Mouse (Mus musculus) embryo, embryonic 11 days (tissue): ENCODE data around the gene Nos1ap.

Experiments
- DNase-seq: peaks from one replicate; pipeline ENCODE4 v3.0.0-alpha.2; 2015

Nos1ap gene

DNA sequence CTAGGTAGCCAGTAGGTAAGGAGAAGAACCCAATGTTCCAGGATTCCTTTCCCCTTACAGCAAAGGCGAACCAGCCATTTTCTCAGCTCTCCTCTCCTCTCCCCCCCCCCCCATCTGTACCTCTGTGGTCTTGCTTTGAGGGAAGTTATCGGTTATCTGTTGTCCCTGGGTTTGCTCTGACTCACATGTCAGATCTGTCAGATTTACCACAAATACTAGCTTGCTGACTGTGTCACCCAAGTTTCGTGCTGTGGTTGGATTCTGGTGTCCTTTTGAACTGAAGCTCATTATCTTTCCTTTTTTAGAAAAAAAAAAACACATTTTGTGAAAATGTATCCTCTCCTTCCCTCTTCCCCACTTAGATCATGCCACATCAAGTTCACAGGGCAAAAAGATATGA is 50.2 kb downstream of the Nos1ap start:
- no peak for DNase-seq

DNA sequence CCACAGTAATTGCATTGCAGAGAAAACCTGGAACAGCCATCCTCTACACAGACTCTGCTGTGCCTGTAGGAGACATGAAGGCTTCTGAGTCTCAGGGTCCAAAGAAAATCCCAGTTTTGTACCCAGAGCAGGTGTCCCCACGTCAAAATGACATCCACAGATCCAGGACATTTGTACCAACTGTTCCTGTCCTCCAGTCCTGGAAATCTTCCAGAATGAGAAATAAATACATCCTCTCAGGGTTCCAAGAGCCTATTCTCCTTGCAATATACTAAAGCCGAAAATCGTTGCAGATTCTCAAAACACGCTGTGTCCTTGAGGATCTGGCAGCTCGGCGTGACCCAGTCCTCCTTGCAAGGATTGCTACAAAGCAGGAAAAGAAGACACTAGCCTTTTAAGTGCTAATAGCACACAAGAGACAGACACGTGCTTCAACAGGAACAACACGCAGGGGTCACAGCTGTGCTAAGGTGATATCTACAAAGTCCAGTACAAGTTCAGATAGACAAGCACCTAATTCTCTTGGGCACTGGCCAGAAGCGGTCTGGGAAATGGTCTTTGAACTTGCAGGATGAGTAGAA is 51.1 kb downstream of the Nos1ap start:
- no peak for DNase-seq

DNA sequence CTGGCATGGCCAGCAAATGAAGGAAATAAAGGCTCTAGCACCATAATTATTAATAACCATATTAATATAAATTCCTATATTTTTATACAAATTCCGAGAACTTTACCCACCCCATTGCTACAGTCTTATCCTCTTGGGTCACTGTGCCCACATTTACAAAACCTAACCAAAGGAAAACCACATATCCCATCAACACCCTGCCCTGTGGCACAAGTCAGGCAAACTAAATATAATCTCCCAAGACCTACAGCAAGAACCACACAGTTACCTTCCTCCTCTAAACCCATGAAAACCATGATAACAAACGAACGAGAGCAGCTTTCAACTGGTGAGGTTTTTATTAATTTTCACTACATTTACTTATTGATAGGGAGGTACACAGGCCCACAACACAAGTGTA is 53.3 kb downstream of the Nos1ap start:
- DNase-seq = no peak

DNA sequence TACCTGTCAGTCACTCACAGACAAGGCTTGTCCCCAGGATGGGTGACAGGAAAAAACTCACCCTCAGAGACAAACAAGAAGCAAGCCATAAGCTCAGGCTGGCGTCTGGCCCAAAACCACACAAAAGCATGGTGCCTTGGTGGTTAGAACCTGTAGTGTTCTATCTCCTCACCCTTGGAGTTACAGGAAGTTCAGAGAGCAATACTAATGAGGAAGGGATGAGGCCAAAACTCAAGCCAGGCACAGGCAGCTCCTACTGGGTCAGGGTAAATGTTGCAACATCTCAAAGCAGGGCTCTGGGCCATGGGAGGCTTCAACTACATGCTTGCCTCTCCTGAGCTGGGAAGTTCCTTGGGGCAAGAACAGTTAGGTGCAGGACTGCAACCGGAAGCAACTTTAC is 54.4 kb downstream of the Nos1ap start:
- no peak for DNase-seq

DNA sequence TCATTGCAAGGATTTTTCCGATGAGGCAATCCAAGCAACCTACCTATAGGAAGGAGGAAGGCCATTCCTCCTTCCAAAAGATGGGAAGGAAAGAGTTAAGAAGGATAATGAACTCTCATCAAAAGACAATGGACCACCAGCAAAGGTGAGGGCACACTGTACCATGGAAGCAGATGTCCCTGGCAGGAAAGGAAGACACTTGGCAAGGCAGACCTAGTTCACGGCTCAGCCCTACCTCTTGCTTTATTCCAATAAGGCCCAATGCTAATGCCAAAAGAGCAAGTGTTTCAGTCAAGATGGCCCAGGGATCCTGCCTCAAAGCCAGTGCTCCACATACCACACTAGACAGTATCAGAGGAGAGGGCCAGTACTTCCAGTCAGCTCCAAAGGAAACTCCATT is 58.4 kb downstream of the Nos1ap start:
- no peak for DNase-seq

DNA sequence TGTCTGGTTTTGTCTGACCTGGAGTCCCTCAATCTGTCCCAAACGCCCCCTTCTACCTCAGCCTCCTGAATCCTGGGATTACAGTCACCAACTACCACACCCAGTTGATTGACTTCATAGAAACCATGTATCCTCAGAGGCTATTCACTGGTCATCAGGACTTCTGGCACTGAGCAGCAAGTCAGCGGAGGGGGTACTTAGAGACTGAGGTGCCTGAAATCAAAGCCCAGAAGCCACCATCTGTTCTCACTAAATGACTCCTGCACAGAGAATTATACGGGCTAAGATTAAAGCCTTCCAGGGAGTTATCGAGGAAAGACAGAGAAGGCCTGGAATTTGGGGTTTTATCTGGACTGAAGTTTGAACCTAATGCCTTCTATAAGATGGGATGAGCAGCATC is 59.2 kb downstream of the Nos1ap start:
- no peak for DNase-seq

DNA sequence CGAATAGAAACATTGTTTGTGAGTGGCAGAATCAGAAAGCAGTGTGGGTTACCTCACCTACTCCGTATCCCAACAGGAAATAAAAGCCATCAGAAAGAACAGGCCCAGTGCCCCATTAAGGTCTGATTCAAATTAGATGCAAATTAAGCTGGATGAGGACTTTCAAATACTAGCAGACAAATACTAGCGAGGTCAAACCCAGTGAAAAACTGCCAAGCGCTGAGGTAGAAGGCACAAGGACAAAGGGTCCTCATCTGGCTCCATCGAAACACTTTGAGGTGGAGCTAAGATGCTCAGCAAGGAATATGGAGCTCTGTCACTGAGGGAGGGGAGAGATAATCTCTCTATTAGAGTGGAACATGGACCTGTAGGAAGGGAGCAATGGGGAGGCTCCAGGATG is 66.8 kb downstream of the Nos1ap start:
- DNase-seq = no peak

DNA sequence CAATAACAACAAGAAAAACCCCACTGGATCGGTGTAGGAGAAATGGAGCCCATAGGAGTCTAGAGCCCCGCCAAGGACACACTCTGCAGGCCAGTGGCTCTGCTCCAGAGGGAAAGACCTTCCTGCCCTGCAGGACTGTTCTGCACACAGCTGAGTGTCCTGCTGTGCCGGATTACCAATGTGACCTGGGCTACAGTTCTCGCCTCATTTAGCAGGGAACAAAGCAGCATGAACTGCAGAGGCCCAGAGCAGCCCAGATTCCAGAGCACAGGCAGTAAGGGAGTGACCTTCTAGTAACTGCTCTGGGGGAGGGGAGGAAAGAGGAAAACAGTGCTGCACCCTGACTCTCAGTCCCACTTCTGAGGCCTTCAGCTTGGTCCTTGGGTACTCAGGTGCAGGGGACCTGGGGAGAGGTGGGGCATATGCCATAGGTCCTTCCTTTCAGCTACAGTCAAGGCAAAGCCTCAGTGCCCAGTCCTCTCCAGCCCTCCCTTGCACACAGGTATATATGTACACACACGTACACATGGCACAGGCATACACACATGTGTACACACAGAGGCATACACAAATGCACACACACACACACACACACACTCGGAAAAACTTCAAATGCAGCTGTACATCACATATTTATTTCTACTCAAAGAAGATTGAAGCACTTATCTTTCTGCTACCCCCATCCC is 68.0 kb downstream of the Nos1ap start:
- peak; percentile 69 for DNase-seq

DNA sequence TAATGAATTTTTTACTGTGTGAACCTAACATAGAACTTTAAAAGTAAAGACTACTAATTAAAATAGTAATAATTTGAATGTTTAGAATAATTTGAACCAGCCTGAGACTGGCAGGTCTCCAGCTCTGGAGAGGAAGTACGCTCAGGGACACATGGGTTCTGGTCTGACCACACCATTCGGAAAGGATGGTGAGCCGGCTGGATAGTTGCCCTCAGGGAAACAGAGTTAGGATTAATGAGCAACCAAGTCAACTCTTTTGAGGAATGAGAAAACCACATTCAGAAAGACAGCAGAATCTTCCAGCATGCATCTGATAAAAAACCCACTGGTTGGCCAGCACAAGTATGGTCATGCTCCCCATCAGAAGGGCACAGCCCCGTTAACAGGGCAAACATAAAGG is 69.5 kb downstream of the Nos1ap start:
- no peak for DNase-seq

DNA sequence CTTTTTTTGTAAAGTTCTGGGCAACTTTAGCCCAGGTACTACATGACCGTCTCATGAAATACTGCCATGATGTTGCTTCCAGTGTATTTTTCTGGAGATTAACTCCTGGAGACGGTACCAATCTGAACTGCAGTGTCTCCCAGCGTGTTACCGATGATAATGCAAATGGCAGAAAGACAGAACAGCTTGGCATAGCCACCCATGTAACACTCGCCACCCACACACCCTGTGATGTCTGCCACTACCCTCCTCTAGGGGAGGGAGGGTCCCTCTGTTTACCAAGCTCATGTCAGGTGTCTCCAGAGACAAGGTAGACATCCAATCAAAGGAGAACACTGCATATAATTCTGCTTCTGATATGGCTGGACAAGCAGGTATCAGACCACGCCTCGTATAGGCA is 70.0 kb downstream of the Nos1ap start:
- DNase-seq = no peak

DNA sequence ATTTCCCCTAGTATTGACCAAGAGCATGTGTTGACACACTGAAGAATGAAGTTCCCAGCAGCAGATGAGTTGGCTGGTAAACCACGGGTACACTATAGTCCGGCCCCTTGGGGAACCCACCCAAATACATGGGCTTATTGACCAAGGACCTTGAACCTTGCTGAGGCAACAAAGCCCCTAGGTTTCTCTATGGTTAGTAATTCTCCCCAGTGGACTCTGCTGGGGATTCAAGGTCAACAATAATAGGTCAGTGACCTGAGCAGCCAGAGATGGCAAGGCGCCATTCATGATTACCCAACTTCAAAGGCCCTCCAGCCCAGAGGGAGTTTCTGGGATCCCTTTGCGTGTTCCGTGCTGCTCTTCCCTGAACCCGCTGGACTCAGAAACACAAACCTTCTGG is 73.5 kb downstream of the Nos1ap start:
- no peak for DNase-seq

DNA sequence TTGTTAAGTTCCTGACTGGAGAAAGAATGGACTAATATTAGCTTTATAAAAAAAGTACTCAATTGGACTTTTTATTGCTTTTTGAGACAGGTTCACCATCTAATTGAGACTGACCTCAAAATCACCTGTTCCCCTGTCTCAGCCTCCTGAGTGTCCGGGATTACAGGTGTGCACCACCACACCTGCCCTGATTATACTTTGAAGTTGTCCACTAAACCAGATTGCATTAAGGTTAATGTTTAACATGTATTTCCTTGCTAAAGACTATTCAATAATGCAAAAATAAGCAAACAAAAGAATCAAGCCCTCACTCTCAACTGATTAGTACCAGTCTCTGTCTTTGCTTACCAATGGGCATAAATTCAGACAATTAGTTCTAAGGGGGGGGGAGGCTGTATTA is 74.2 kb downstream of the Nos1ap start:
- no peak for DNase-seq

DNA sequence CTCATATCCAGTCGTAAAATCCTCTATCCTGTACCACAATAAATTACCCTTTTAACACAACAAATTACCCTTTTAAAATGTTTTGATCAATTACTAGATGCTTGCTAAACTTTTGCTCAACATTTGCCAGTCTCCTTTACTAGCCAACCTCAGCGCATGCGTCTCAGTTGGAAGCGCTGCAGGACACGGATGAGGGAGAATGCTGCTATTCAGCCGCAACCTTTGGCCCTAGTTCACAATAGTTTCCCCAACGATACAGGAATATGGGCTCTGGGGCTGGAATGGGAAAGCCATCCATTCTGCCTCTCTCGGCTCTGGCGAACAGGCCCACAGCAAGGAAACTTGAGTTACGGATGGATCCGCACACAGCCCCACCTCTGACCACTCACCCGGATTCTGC is 75.4 kb downstream of the Nos1ap start:
- peak; percentile 24 for DNase-seq

DNA sequence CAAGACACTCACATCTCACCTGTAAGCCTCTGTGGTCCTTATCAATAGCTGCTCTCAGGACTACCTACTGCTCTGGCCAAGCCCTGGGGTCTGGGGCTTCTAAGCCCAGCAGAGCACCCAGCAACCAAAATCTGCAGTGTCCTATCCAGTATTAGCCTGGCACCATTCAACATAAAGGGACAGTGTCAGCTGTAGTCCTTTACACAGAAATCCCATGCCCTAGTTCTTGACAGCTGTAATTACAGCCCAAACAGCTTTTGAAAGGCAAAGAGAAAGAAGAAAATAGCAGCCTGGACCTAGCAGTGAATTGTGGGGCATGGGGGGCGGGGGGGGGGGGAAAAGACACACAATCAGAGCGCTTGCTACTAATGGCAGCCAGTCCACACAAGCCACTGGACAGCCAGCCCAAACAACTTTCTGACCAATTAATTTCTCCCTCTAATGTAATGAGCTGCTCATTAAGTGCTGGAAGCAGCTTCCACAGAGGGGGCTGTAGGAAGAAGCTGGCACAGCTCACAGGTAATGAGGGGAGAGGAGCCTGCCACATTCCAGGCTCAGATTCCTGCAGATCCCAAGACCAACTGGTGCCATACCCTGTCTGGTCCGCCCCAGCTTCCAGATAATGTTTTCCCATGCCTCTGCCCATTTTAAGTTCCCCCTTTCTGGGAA is 77.1 kb downstream of the Nos1ap start:
- no peak for DNase-seq

DNA sequence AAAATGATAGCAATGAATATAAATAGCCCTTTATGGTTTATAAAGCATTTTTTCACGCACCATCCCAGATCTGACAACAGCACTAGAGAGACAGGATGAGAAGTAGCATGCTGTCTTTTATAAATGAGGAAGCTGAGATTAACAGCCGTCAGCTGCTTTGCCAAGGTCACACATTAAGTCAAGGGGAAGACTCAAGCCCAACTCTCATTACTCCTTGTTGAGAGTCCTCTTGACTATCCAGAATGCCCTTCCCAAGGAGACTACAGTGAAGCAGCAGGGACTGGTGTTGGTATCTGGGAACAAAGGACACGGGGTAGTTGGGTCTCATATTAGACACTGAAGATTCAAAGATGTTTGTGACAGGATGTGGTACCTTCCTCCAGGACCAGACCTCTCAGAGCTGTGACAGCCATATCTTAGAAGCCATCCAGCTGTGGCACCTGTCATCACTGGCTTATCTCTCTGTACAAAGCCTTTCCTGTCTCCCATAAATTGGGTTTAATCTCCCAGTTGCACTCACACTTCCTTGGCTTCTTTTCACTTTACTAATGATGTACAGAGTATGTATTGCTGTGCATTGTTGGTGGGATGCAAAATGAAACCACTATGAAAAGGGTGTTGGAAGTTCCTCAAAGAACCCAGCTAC is 78.9 kb downstream of the Nos1ap start:
- DNase-seq = no peak

DNA sequence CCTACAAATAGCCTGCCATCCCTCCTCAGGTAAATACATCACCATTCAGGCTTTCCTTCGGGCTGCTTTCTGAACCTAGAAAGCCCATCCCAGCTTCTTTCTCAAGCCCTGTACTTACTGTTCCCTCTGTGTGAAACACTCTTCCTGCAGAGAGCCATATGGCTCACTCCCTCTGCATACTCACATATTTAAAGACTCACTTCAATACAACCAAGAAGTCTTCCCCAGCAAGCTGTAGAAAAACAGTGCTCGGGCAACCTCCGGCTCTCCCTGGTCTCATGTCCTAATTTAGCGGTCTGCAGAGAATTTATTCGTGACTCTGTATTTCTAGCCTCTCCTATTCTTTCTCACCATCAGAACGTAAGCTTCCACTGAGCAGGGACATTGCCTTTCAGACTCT is 83.4 kb downstream of the Nos1ap start:
- no peak for DNase-seq

DNA sequence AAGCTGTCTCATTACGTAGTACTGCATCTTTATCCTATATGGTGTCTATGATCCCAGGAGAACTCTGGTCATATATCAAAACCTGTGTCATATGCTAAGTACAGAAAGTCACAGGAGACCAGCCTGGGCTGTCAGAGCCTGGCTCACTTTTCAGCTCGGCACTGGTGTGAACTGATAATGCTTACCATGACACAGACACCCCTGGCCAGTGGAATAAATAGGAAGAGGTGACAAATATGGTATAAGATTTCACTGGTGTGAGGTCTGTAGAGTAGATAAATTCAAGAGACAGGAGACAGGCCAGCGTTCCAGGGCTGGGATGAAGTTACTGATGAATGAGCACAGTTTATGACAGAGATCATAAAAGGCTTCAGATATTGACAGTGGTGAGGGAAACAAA is 84.6 kb downstream of the Nos1ap start:
- no peak for DNase-seq

DNA sequence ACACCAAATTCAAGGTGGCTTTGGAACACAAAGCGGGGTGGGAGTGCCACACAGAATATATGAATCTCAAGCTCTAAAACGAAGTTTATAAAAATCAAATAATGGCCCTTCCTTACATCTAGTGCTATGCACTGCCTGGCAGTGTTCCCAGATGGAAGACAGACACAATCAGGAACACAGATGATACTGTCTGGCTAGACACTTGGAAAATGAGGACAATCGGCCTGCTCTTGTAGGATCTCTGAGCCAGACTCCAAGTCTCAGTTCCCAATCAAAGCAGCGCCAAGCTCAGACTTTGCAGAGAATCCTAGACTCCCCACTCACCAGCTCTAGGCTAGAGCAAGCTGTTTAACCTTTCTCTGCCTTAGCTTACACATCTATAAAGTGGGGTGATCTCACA is 85.3 kb downstream of the Nos1ap start:
- DNase-seq = no peak

DNA sequence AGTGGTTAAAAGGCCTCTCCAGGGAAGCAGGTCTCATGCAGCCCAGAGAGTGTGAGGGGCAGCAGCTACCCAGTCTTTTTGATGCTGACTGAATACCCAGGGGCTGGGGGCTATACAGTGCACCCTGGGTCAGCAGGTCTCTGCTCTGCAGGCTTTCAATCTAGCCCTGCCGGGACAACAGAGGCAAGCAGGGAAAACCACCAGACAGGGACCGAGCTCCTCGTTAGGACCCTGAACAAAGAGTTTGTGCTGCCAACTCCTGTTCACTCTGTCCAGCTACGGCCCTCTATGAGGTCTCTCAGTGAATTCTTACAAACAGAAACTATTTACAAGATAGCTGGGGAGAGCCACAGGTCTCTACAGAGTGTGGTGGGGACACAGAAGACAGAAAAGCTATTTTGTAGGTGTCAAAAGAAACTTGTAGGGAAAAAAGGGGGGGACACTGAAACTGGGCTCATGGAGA is 86.4 kb downstream of the Nos1ap start:
- DNase-seq = no peak

DNA sequence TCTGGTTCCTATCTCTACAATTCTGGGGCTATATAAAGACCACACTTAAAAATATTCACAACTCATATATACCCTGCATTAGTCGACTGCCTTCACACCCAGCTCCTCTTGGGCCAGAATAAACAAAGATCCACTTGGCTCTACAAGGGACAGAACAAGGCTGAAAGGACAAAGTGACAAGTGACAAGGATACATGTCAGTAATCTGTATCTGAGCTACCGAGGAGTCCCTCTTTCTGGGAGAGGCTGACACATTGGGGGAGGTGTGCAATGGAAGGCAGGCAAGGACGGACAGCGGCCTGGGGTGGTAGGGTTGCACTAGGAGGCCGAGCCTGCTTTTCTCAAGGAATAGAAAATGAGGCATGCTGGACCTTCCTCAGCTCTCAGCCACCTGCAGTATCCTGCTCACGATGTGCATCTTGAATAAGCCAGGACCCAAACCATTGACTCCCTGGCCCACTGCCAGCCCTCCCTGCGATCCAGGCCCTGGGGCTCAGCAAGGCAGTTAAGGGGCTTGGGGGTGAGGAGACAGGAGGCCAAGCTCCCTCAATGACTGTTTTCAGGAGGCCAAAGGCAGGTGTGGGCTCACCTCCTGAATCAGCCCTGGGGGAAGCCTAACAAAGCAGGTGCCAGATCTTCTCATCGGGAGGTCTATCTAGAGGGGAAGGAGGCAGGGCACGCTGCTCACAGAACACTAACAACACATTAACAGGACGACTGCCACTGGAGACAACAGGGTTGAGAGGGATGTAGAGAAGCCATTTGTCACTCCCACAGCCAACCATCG is 87.0 kb downstream of the Nos1ap start:
- no peak for DNase-seq

DNA sequence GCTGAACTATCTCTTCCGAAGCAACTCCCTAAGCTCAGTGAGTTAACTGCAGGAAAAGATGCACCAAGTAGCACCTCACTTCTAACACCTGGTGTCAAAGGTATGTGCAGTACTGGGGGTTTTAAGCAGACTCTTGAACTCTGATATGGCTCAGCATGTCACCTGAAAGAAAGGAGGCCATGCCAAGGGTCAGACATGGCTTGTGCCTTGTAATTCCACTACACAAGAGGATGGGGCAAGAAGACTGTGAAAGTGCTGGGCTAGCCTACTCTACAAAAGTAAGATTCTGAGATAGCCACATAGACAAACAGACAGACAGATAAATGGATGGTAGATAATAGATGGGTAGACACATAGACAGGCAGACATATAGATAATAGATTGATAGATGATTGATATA is 87.7 kb downstream of the Nos1ap start:
- DNase-seq = no peak

DNA sequence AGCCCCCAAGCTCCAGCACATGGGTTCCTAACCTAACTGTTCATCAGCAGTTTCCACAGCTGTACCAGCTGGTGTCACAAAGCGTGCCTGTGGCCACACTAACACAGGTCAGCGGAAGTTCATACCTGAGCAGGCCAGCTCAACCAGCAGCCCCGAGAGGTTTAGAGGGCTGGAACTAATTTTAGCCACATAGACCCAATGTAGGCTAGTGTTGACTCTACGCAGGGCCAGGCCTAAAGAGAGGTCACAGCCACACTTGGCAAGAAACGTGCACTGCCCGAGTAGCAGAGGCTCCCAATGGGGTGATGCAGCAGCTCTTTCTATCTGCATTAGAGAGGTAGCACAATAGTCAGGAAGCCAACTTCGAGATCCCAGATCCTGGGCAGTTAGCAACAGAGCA is 88.1 kb downstream of the Nos1ap start:
- DNase-seq = no peak

DNA sequence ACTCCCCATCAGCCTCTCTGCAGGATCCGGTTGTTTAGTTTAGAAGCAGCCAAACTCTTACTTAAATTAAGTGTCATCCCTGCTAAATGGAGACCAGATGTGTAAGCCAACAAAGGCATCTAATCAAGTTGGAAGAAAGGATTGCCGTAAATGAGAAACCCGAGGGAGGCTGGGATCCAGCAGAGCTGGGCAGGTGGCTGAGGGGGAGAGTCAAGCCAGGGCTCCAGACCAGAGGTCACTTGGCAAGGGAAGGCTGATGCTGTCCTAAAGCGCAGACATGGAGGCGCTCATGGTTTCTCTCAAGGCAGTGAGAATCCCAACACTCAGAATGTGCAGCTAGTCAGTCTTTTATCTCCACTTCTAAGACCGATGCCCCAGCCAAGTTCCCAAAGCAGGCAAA is 89.8 kb downstream of the Nos1ap start:
- DNase-seq = no peak
